Mouse (Mus musculus) MEL (cell line): ENCODE data around the gene Omt2b. TPM values are rescaled to one million over a fixed set of nuclear protein-coding genes. Genes with fewer than 3 reads are reported as not detected.

Experiments
- DNase-seq: peaks from one replicate; pipeline ENCODE4 v3.0.0; 2011; ENCODE audit warnings: low read depth, low spot score
- H3K27ac ChIP-seq: 2 replicates; pipeline ENCODE4 v1.5.1; 2012; ENCODE audit warnings: low read depth, mild to moderate bottlenecking, control low read depth, low read length, moderate library complexity; ENCODE audit not compliant: control insufficient read depth
- H3K27me3 ChIP-seq, 2 experiments: fragments of 150-350 bp in 1 of 2; sonication (generic) in 1 of 2; 2 replicates each; pipeline ENCODE4 v1.6.1; 2012; ENCODE audit warnings: low read length in 2 of 2, mild to moderate bottlenecking in 2 of 2, improper control_type of control experiment in 1 of 2, moderate library complexity in 1 of 2; ENCODE audit not compliant: insufficient read depth in 2 of 2, control insufficient read depth in 1 of 2
- H3K36me3 ChIP-seq, 2 experiments: 2 replicates each; pipeline ENCODE4 v1.6.1; 2012 to 2014; ENCODE audit warnings: low read length in 2 of 2, improper control_type of control experiment in 1 of 2, inconsistent platforms in 1 of 2, mild to moderate bottlenecking in 1 of 2; ENCODE audit not compliant: insufficient read depth in 2 of 2, control insufficient read depth in 1 of 2
- H3K4me1 ChIP-seq, 2 experiments: fragments of 150-350 bp in 1 of 2; sonication (generic) in 1 of 2; 2 replicates each; pipeline ENCODE4 v1.6.1; 2012; ENCODE audit warnings: low read length in 2 of 2, improper control_type of control experiment in 1 of 2, mild to moderate bottlenecking in 1 of 2; ENCODE audit not compliant: insufficient read depth in 2 of 2, control insufficient read depth in 1 of 2
- H3K4me3 ChIP-seq, 2 experiments: fragments of 150-350 bp in 1 of 2; sonication (generic) in 1 of 2; 2 replicates each; pipeline ENCODE4 v1.5.1; 2012; ENCODE audit warnings: low read depth in 2 of 2, low read length in 2 of 2, mild to moderate bottlenecking in 2 of 2, moderate library complexity in 2 of 2, control low read depth in 1 of 2, improper control_type of control experiment in 1 of 2; ENCODE audit not compliant: control insufficient read depth in 1 of 2, insufficient read depth in 1 of 2
- H3K79me2 ChIP-seq: 2 replicates; pipeline ENCODE4 v1.6.1; 2012; ENCODE audit warnings: mild to moderate bottlenecking, low read length, moderate library complexity; ENCODE audit not compliant: control insufficient read depth, poor library complexity, insufficient read depth
- H3K9ac ChIP-seq: 2 replicates; pipeline ENCODE4 v1.6.1; 2012; ENCODE audit warnings: low read depth, mild to moderate bottlenecking, control low read depth, low read length, moderate library complexity; ENCODE audit not compliant: control insufficient read depth, poor library complexity, severe bottlenecking
- H3K9me3 ChIP-seq: fragments of 150-350 bp; sonication (generic); replicated peaks from 2 replicates; pipeline ENCODE4 v1.6.1; 2012; ENCODE audit warnings: mild to moderate bottlenecking, low read length, improper control_type of control experiment, moderate library complexity; ENCODE audit not compliant: insufficient read depth
- CHD1 ChIP-seq: IDR thresholded peaks from 2 replicates; pipeline ENCODE4 v1.6.1; 2012; ENCODE audit warnings: low read depth, mild to moderate bottlenecking, inconsistent platforms, low read length, improper control_type of control experiment
- ELF1 ChIP-seq: IDR thresholded peaks from 2 replicates; pipeline ENCODE4 v1.6.1; 2014; ENCODE audit warnings: low read depth, mild to moderate bottlenecking, inconsistent platforms, low read length, improper control_type of control experiment, moderate library complexity
- ETS1 ChIP-seq: IDR thresholded peaks from 2 replicates; pipeline ENCODE4 v1.6.1; 2012; ENCODE audit warnings: low read depth, mild to moderate bottlenecking, inconsistent platforms, low read length, improper control_type of control experiment, moderate library complexity
- GABPA ChIP-seq: IDR thresholded peaks from 2 replicates; pipeline ENCODE4 v1.6.1; 2012; ENCODE audit warnings: low read depth, mild to moderate bottlenecking, inconsistent platforms, low read length, improper control_type of control experiment, moderate library complexity
- GATA1 ChIP-seq: IDR thresholded peaks from 2 replicates; pipeline ENCODE4 v1.6.1; 2011; ENCODE audit warnings: low read depth, low read length, improper control_type of control experiment
- HCFC1 ChIP-seq: IDR thresholded peaks from 2 replicates; pipeline ENCODE4 v1.6.1; 2012; ENCODE audit warnings: low read depth, mild to moderate bottlenecking, inconsistent platforms, low read length, improper control_type of control experiment, moderate library complexity
- JUND ChIP-seq: IDR thresholded peaks from 2 replicates; pipeline ENCODE4 v1.6.1; 2011; ENCODE audit warnings: low read depth, mild to moderate bottlenecking, improper control_type of control experiment, low read length
- KAT2A ChIP-seq: conservative IDR thresholded peaks from 2 replicates; pipeline ENCODE4 v1.6.1; 2012; ENCODE audit warnings: low read depth, low read length, improper control_type of control experiment, inconsistent platforms
- MAFK ChIP-seq: IDR thresholded peaks from 2 replicates; pipeline ENCODE4 v1.6.1; 2011; ENCODE audit warnings: low read depth, mild to moderate bottlenecking, low read length, improper control_type of control experiment, borderline replicate concordance
- MAX ChIP-seq: IDR thresholded peaks from 2 replicates; pipeline ENCODE4 v1.6.1; 2011; ENCODE audit warnings: low read length, improper control_type of control experiment
- MXI1 ChIP-seq: IDR thresholded peaks from 2 replicates; pipeline ENCODE4 v1.6.1; 2011; ENCODE audit warnings: mild to moderate bottlenecking, low read depth, low read length, improper control_type of control experiment
- MYC ChIP-seq: IDR thresholded peaks from 2 replicates; pipeline ENCODE4 v1.6.1; 2011; ENCODE audit warnings: low read depth, mild to moderate bottlenecking, low read length, improper control_type of control experiment, moderate library complexity
- NELFE ChIP-seq: IDR thresholded peaks from 2 replicates; pipeline ENCODE4 v1.6.1; 2011; ENCODE audit warnings: low read depth, low read length, improper control_type of control experiment
- POLR2AphosphoS5 ChIP-seq: IDR thresholded peaks from 2 replicates; pipeline ENCODE4 v1.6.1; 2012; ENCODE audit warnings: low read depth, borderline replicate concordance, mild to moderate bottlenecking, inconsistent platforms, low read length, moderate library complexity, mixed read lengths
- SMC3 ChIP-seq: IDR thresholded peaks from 2 replicates; pipeline ENCODE4 v1.6.1; 2011; ENCODE audit warnings: low read depth, low read length, improper control_type of control experiment
- TAL1 ChIP-seq: IDR thresholded peaks from 2 replicates; pipeline ENCODE4 v1.6.1; 2012; ENCODE audit warnings: mild to moderate bottlenecking, inconsistent platforms, low read length, moderate library complexity, mixed read lengths
- TCF12 ChIP-seq: IDR thresholded peaks from 2 replicates; pipeline ENCODE4 v1.6.1; 2014; ENCODE audit warnings: low read depth, mild to moderate bottlenecking, inconsistent platforms, low read length, improper control_type of control experiment, moderate library complexity
- UBTF ChIP-seq: IDR thresholded peaks from 2 replicates; pipeline ENCODE4 v1.6.1; 2012; ENCODE audit warnings: low read depth, mild to moderate bottlenecking, inconsistent platforms, low read length, improper control_type of control experiment, moderate library complexity, borderline replicate concordance; ENCODE audit not compliant: insufficient read depth
- USF1 ChIP-seq: IDR thresholded peaks from 2 replicates; pipeline ENCODE4 v1.6.1; 2014; ENCODE audit warnings: low read depth, mild to moderate bottlenecking, inconsistent platforms, low read length, improper control_type of control experiment, moderate library complexity
- ZNF384 ChIP-seq: IDR thresholded peaks from 2 replicates; pipeline ENCODE4 v1.6.1; 2012; ENCODE audit warnings: low read depth, mild to moderate bottlenecking, inconsistent platforms, low read length, improper control_type of control experiment
- polyA plus RNA-seq, 2 experiments: library from polyadenylated mRNA; stranded (reverse) in 1 of 2; unstranded in 1 of 2; fragments of >175 nt in 1 of 2; fragments of >200 nt in 1 of 2; gene quantifications; 2 replicates each; pipeline versions ENCODE4 v1.2.1 to v1.2.4; 2012; ENCODE audit warnings: low replicate concordance in 2 of 2, low read depth in 1 of 2; ENCODE audit not compliant: insufficient read length in 2 of 2, insufficient read depth in 1 of 2, missing spikeins in 1 of 2
- total RNA-seq: library from RNA; depleted of rRNA; stranded (reverse); fragments of 300-350 nt; gene quantifications from 2 replicates; pipeline ENCODE4 v1.2.3, GENCODE M21; 2012

Gene Omt2b
- total and polyA plus RNA-seq, 3 experiments, result not detected

GRCm38 (mm10) chr9:78374885-78375389 lies 47.5 kb downstream of the Omt2b start:
- Histone ChIP-seq H3K79me2 (no peaks in the 10 kb centered on the region), H3K4me3 (no peak overlapping the region), H3K9ac (no peak overlapping the region), H3K27me3 (peaks cover 5 to 10% of the 10 kb centered on the region in 2 experiments), H3K9me3 (no peaks in the 10 kb centered on the region), H3K4me1 (no peaks in the 10 kb centered on the region), H3K27ac (no peak overlapping the region), H3K36me3 (no peaks in the 10 kb centered on the region)
- DNase-seq, result no peak
- no peak for TF ChIP-seq MYC

- Histone ChIP-seq H3K9me3 (no peaks in the 10 kb centered on the region), H3K27me3 (peaks cover 5 to 10% of the 10 kb centered on the region in 2 experiments), H3K4me3 (no peak overlapping the region), H3K36me3 (no peaks in the 10 kb centered on the region), H3K4me1 (no peaks in the 10 kb centered on the region), H3K9ac (no peak overlapping the region), H3K27ac (no peak overlapping the region), H3K79me2 (no peaks in the 10 kb centered on the region)
- TF ChIP-seq SMC3 (no peak), MXI1 (no peak), NELFE (no peak), MAFK (no peak), TAL1 (no peak), GABPA (no peak), USF1 (no peak), KAT2A (no peak), GATA1 (no peak), POLR2AphosphoS5 (no peak), JUND (no peak), ETS1 (no peak), HCFC1 (no peak), ZNF384 (no peak), UBTF (no peak), CHD1 (no peak), TCF12 (no peak), ELF1 (no peak), MYC (no peak), MAX (no peak)
- DNase-seq, result no peak
Observed at GRCm38 (mm10) chr9:78375486-78375885, 48.1 kb downstream of the Omt2b start.
